Mouse (Mus musculus) liver, embryonic 14.5 days (tissue): ENCODE measurements at regions not wholly inside any gene's neighbourhood (a gene's known extent, or its start where the extent isn't known, plus 50 kb on each side); places are given as distances from the start of the nearest gene placed in this dataset.

Experiments used
- CTCF ChIP-seq: IDR thresholded peaks from 2 replicates; pipeline ENCODE4 v1.5.1; 2016; ENCODE audit warnings: antibody characterized with exemption, low read depth, control low read depth
- EP300 ChIP-seq: IDR thresholded peaks from 2 replicates; pipeline ENCODE4 v1.6.1; 2016; ENCODE audit warnings: antibody characterized with exemption, low read depth

- TF ChIP-seq CTCF (no peak), EP300 (no peak)
These were observed 73.1 kb upstream of the Jak1 start for GRCm38 (mm10) chr4:101338211-101338610.
